Mouse (Mus musculus): ENCODE data around the gene Prox1.

DNA sequence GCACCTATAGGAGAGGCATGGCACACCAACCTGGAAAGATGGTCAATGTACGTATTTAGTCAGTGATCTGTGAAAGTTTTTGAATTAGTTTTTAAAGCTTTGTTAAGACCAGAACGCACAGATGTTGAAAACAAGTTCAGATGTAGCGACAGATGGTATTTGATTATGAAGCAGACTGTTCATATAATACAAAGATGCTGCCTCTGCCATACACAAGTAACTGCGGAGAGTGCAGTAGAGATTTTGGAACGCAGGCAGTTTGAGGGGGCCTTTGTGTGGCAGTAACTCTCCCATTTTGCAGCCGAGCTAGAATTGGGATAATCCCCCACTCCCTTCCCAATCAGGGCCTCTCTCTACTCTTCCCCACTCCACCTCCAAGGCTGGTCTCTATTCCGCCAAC lies 78.4 kb downstream of the Prox1 start:
- TF ChIP-seq POLR2A (IDR thresholded peaks at IDR 0.05; ENCODE audit: borderline replicate concordance, low read depth, low read length) (no peak), CTCF (IDR thresholded peaks at IDR 0.05; ENCODE audit: low read depth, low read length) (no peak)

All from bone marrow macrophage, adult 2 months (primary cell).